Mouse (Mus musculus): ENCODE measurements around the gene Pgm2l1.

Gene Pgm2l1

GRCm38 (mm10) chr7:100298861-100299510 is 71.8 kb downstream of the Pgm2l1 start:
- DNase-seq: no peak

- no peak for DNase-seq
Observed at GRCm38 (mm10) chr7:100301390-100301789, 74.2 kb downstream of the Pgm2l1 start.

- peak; percentile 21 to 58 for DNase-seq
Observed at GRCm38 (mm10) chr7:100302316-100302715, 75.1 kb downstream of the Pgm2l1 start.

GRCm38 (mm10) chr7:100305894-100306293 is 78.7 kb downstream of the Pgm2l1 start:
- DNase-seq: no peak

- DNase-seq: no peak
Observed at GRCm38 (mm10) chr7:100307872-100308653, 80.9 kb downstream of the Pgm2l1 start.

- DNase-seq: no peak
Observed at GRCm38 (mm10) chr7:100309216-100309615, 82.0 kb downstream of the Pgm2l1 start.

- no peak for DNase-seq
Observed at GRCm38 (mm10) chr7:100309679-100310078, 82.5 kb downstream of the Pgm2l1 start.

GRCm38 (mm10) chr7:100310290-100310689 is 83.1 kb downstream of the Pgm2l1 start:
- no peak for DNase-seq

GRCm38 (mm10) chr7:100312716-100313115 is 85.5 kb downstream of the Pgm2l1 start:
- no peak for DNase-seq

GRCm38 (mm10) chr7:100316924-100317323 is 89.7 kb downstream of the Pgm2l1 start:
- no peak for DNase-seq

GRCm38 (mm10) chr7:100317534-100317933 is 90.3 kb downstream of the Pgm2l1 start:
- no peak for DNase-seq

GRCm38 (mm10) chr7:100323721-100324120 is 96.5 kb downstream of the Pgm2l1 start:
- DNase-seq: peak; percentile 53 to 68

- peak in 1 of 2 experiments; percentile 32 for DNase-seq
Observed at GRCm38 (mm10) chr7:100325482-100325881, 98.3 kb downstream of the Pgm2l1 start.

GRCm38 (mm10) chr7:100327514-100327913 is 100.3 kb downstream of the Pgm2l1 start:
- peak; percentile 37 to 56 for DNase-seq

Data from lung, adult 18-20 months (tissue).